Mouse (Mus musculus): Measurements from ENCODE around the gene Mogs. TPM values are rescaled to one million over a fixed set of nuclear protein-coding genes. Genes with fewer than 3 reads are reported as not detected.
A peak's percentile ranks its signal among the peaks of the same experiment; 100 is the strongest.

Mogs gene
- total and polyA plus RNA-seq, 3 experiments = 57.2 to 78.9 (median 77.3) TPM

DNA sequence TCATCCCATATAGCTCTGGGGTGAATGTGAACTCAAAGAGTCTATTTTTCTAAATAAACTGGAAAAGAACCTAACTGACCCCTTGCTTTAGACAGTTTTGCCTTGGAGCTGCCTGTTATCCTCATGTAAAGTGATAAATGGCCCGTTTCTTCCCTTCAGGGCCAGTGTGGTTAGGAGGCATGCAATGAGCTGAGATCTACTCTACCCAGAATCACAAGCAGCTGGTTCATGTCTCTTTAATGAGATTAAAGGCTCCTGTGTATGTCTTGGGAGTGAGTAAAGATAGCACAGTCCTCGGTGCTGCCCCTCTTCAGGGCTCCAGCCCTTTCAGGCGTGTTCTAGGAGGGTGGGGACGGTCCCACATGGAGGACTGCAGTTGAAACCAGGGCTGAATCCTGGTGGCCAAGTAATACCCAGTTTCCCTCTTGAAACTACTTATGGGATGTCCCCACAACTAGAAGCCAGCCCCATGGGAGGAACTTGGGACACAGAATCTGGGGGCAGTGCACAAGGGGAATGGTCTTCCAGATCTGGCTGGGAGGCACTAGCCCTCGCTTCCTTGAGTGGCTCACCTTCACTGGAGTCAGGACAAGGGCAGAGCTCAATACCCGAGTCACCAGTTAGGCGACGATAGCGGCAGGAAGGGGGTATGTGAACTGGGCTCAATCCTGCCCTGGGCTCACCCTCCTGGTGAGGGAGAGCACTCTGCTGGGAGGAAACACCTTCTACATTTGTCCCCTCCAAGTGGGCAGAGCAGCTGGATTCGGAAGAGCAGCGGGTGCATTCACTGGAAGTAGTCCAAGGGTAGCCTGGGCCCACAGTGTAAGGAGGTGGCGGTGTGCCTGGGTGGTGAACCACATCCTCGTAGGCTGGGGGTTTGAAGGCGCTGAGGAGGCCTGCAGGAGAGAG, 3.8 kb downstream of the Mogs start:
- TF ChIP-seq POLR2A (IDR thresholded peaks at IDR 0.05; ENCODE audit: low read depth, low read length) = 0 out of 2 replicates have a peak, but pooled peaks have one; percentile 18
- no peak for TF ChIP-seq NRF1 (IDR thresholded peaks at IDR 0.05; ENCODE audit: low read depth, low read length)
- TF ChIP-seq POLR2AphosphoS2 (IDR thresholded peaks at IDR 0.05; ENCODE audit: low read depth, low read length) = peak; percentile 65; the same call in 1 of the 2 replicates
- no peak for TF ChIP-seq ZMIZ1 (IDR thresholded peaks at IDR 0.05; ENCODE audit: low read depth, low read length)
- TF ChIP-seq ZKSCAN1 (IDR thresholded peaks at IDR 0.05; ENCODE audit: borderline replicate concordance, low read depth, low read length) = no peak
- Histone ChIP-seq H3K4me3 (replicated peaks in 1 of 3; ENCODE audit: low read depth in 2 of 3, low read length in 2 of 3, poor library complexity in 1 of 3) (no peak overlapping the region), H3K4me2 (ENCODE audit: insufficient read depth, low read depth, poor library complexity, severe bottlenecking) (no peak overlapping the region), H3K9me3 (replicated peaks; ENCODE audit: low read length) (no peaks in the 10 kb centered on the region), H3K79me2 (replicated peaks; ENCODE audit: control insufficient read depth, extremely low read depth, insufficient read depth, poor library complexity, severe bottlenecking) (peaks cover 20% of the 10 kb centered on the region), H3K9ac (ENCODE audit: insufficient read depth, low read depth) (no peak overlapping the region), H3K36me3 (replicated peaks in 1 of 2; ENCODE audit: control insufficient read depth in 1 of 2, insufficient read depth in 1 of 2, low read length in 1 of 2) (peaks cover 18 to 38% of the 10 kb centered on the region in 2 experiments), H3K27me3 (replicated peaks) (no peaks in the 10 kb centered on the region), H3K27ac (ENCODE audit: insufficient read depth, low read depth) (no peak overlapping the region), H3K4me1 (ENCODE audit: control insufficient read depth in 1 of 2, insufficient read depth in 2 of 2) (peaks cover 29 to 77% of the 10 kb centered on the region in 2 experiments)
- peak; percentile 65 for DNase-seq (ENCODE audit: extremely low read depth)
- dilution Hi-C loops (cut with MboI; ENCODE audit: extremely low pct_ligation_motif_present, extremely low pct_unique_long_range_greater_than_20kb, low sequenced_read_pairs) (no loop called here), in situ Hi-C loops (cut with MboI; ENCODE audit: low pct_ligation_motif_present, low pct_unique_long_range_greater_than_20kb, low sequenced_read_pairs) (loop anchor here (5.0 kb wide), 1 partner anchor 38 kb away; the partner anchor contains the start of genes 1700003E16Rik and Wdr54)

DNA sequence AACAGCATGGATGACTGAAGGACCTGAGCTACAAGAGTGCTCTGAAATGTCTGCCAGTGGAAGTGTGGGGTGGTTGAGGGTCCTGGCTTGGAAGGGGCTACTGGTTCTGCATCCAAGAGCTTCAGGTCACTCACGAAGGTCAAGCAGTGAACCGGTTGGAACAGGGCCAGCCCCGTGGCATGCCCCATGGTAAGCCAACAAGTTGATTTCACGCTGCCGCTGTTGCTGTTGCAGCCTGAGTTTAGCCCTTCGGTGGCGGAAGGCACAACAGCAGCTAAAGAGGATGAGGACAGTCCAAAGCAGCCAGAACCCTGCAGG, 4.4 kb downstream of the Mogs start:
- DNase-seq (ENCODE audit: extremely low read depth) = no peak
- no peaks in the 10 kb centered on the region for H3K9me3 ChIP-seq (replicated peaks; ENCODE audit: low read length)
- in situ Hi-C loops (cut with MboI; ENCODE audit: low pct_ligation_motif_present, low pct_unique_long_range_greater_than_20kb, low sequenced_read_pairs) (loop anchor here (5.0 kb wide), 1 partner anchor 38 kb away; the partner anchor contains the start of genes 1700003E16Rik and Wdr54), dilution Hi-C loops (cut with MboI; ENCODE audit: extremely low pct_ligation_motif_present, extremely low pct_unique_long_range_greater_than_20kb, low sequenced_read_pairs) (no loop called here)
- no peak overlapping the region for H3K4me2 ChIP-seq (ENCODE audit: insufficient read depth, low read depth, poor library complexity, severe bottlenecking)
- H3K4me3 ChIP-seq (replicated peaks in 1 of 3; ENCODE audit: low read depth in 2 of 3, low read length in 2 of 3, poor library complexity in 1 of 3) = no peak overlapping the region
- H3K9ac ChIP-seq (ENCODE audit: insufficient read depth, low read depth) = no peak overlapping the region
- peaks cover 27 to 75% of the 10 kb centered on the region in 2 experiments for H3K4me1 ChIP-seq (ENCODE audit: control insufficient read depth in 1 of 2, insufficient read depth in 2 of 2)
- H3K27me3 ChIP-seq (replicated peaks) = no peaks in the 10 kb centered on the region
- H3K36me3 ChIP-seq (replicated peaks in 1 of 2; ENCODE audit: control insufficient read depth in 1 of 2, insufficient read depth in 1 of 2, low read length in 1 of 2) = peaks cover 18 to 38% of the 10 kb centered on the region in 2 experiments
- TF ChIP-seq ZMIZ1 (IDR thresholded peaks at IDR 0.05; ENCODE audit: low read depth, low read length) (no peak), EP300 (IDR thresholded peaks at IDR 0.05; ENCODE audit: low read length) (no peak), JUN (IDR thresholded peaks at IDR 0.05; ENCODE audit: insufficient read depth, low read depth, low read length) (no peak), NRF1 (IDR thresholded peaks at IDR 0.05; ENCODE audit: low read depth, low read length) (no peak), NELFE (IDR thresholded peaks at IDR 0.05; ENCODE audit: low read depth, low read length) (no peak), PAX5 (IDR thresholded peaks at IDR 0.05; ENCODE audit: low read length) (no peak), UBTF (IDR thresholded peaks at IDR 0.05; ENCODE audit: low read depth, low read length) (no peak), ELF1 (IDR thresholded peaks at IDR 0.05; ENCODE audit: low read depth, low read length) (no peak), MAZ (IDR thresholded peaks at IDR 0.05; ENCODE audit: low read depth, low read length) (no peak), MAFK (IDR thresholded peaks at IDR 0.05; ENCODE audit: insufficient replicate concordance, low read length) (no peak), TCF12 (IDR thresholded peaks at IDR 0.05; ENCODE audit: low read depth, low read length) (no peak), CTCF (conservative IDR thresholded peaks at IDR 0.05 in 1 of 2, IDR thresholded peaks at IDR 0.05 in 1 of 2; ENCODE audit: low read depth in 2 of 2, low read length in 2 of 2) (no peak), SIN3A (IDR thresholded peaks at IDR 0.05; ENCODE audit: low read length) (no peak), MAX (IDR thresholded peaks at IDR 0.05; ENCODE audit: low read length) (no peak), POLR2A (IDR thresholded peaks at IDR 0.05; ENCODE audit: low read depth, low read length) (no peak; the same call in 1 of the 2 replicates), SMC3 (IDR thresholded peaks at IDR 0.05; ENCODE audit: low read depth, low read length) (no peak), ZC3H11A (IDR thresholded peaks at IDR 0.05; ENCODE audit: low read depth, low read length) (no peak), RAD21 (IDR thresholded peaks at IDR 0.05; ENCODE audit: low read depth, low read length) (no peak), HCFC1 (IDR thresholded peaks at IDR 0.05; ENCODE audit: low read depth, low read length) (no peak), GABPA (IDR thresholded peaks at IDR 0.05; ENCODE audit: insufficient replicate concordance, low read depth, low read length) (no peak)
- no peak overlapping the region for H3K27ac ChIP-seq (ENCODE audit: insufficient read depth, low read depth)
- H3K79me2 ChIP-seq (replicated peaks; ENCODE audit: control insufficient read depth, extremely low read depth, insufficient read depth, poor library complexity, severe bottlenecking) = peaks cover 14% of the 10 kb centered on the region; the same call in 1 of the 2 replicates

Measured in CH12.LX (cell line).